Mouse (Mus musculus): Measurements from ENCODE around the gene Poc1b.

- TF ChIP-seq POLR2A (IDR thresholded peaks at IDR 0.05; ENCODE audit: insufficient read length, low read depth) = no peak
- TF ChIP-seq TCF12 (IDR thresholded peaks at IDR 0.05; ENCODE audit: insufficient read depth, poor library complexity, severe bottlenecking) = no peak
- TF ChIP-seq USF1 (IDR thresholded peaks at IDR 0.05; ENCODE audit: low read depth) = no peak
- no peak for TF ChIP-seq SRF (IDR thresholded peaks at IDR 0.05; ENCODE audit: control insufficient read depth, insufficient read length, low read depth)
- peak in 2 of 3 experiments; percentile 51 to 82 for TF ChIP-seq MYOD1 (IDR thresholded peaks at IDR 0.05; ENCODE audit: control insufficient read depth in 1 of 3, insufficient read length in 2 of 3, low read depth in 2 of 3)
- TF ChIP-seq POLR2AphosphoS2 (IDR thresholded peaks at IDR 0.05; ENCODE audit: insufficient read length, low read depth) = no peak
- TF ChIP-seq MAX (IDR thresholded peaks at IDR 0.05; ENCODE audit: low read depth) = no peak
- no peak for TF ChIP-seq E2F4 (IDR thresholded peaks at IDR 0.05; ENCODE audit: insufficient read depth)
- no peak for TF ChIP-seq CEBPB (IDR thresholded peaks at IDR 0.05; ENCODE audit: insufficient read depth, poor library complexity, severe bottlenecking)
- peak in 1 of 3 experiments; percentile 57 for TF ChIP-seq MYOG (IDR thresholded peaks at IDR 0.05; ENCODE audit: control insufficient read depth in 1 of 3, insufficient read depth in 1 of 3, insufficient read length in 2 of 3, low read depth in 2 of 3)
- no peak for TF ChIP-seq TCF3 (IDR thresholded peaks at IDR 0.05; ENCODE audit: insufficient read length, low read depth)
Observed at GRCm38 (mm10) chr10:99086029-99086428, 20.8 kb upstream of the Poc1b start.

Data from myocyte (in vitro differentiated cells).